Mouse (Mus musculus): Measurements from ENCODE around the gene Megf9.

GRCm38 (mm10) chr4:70461416-70461815 is 73.4 kb downstream of the Megf9 start:
- TF ChIP-seq POLR2A (IDR thresholded peaks at IDR 0.05; ENCODE audit: low read depth, low read length) (no peak), CTCF (conservative IDR thresholded peaks at IDR 0.05; ENCODE audit: insufficient read depth, insufficient read length, low read depth, low read length) (no peak)

All from kidney, adult 2 months (tissue).